Mouse (Mus musculus) MEL (cell line): ENCODE results near the gene Disp1.

ENCODE experiments used
- CHD1 ChIP-seq: IDR thresholded peaks from 2 replicates; pipeline ENCODE4 v1.6.1; 2012; ENCODE audit warnings: low read depth, mild to moderate bottlenecking, inconsistent platforms, low read length, improper control_type of control experiment
- CTCF ChIP-seq, 3 experiments: IDR thresholded peaks in 2 of 3; conservative IDR thresholded peaks in 1 of 3; 2 replicates each; pipeline ENCODE4 v1.5.1; 2011 to 2012; ENCODE audit warnings: low read length in 3 of 3, low read depth in 2 of 3, mild to moderate bottlenecking in 2 of 3, improper control_type of control experiment in 1 of 3, inconsistent platforms in 1 of 3, mixed read lengths in 1 of 3, moderate library complexity in 1 of 3; ENCODE audit not compliant: control insufficient read depth in 1 of 3, insufficient read depth in 1 of 3, poor library complexity in 1 of 3, severe bottlenecking in 1 of 3
- E2F4 ChIP-seq: IDR thresholded peaks from 2 replicates; pipeline ENCODE4 v1.6.1; 2011; ENCODE audit warnings: low read depth, low read length, improper control_type of control experiment, borderline replicate concordance
- EP300 ChIP-seq, 2 experiments: IDR thresholded peaks; 2 replicates each; pipeline ENCODE4 v1.6.1; 2011; ENCODE audit warnings: improper control_type of control experiment in 2 of 2, low read length in 2 of 2, low read depth in 1 of 2, mild to moderate bottlenecking in 1 of 2
- GATA1 ChIP-seq: IDR thresholded peaks from 2 replicates; pipeline ENCODE4 v1.6.1; 2011; ENCODE audit warnings: low read depth, low read length, improper control_type of control experiment
- MAZ ChIP-seq: IDR thresholded peaks from 2 replicates; pipeline ENCODE4 v1.6.1; 2012; ENCODE audit warnings: low read depth, mild to moderate bottlenecking, inconsistent platforms, low read length, improper control_type of control experiment
- MEF2A ChIP-seq: IDR thresholded peaks from 2 replicates; pipeline ENCODE4 v1.6.1; 2014; ENCODE audit warnings: low read depth, mild to moderate bottlenecking, inconsistent platforms, low read length, improper control_type of control experiment; ENCODE audit not compliant: poor library complexity, insufficient replicate concordance, severe bottlenecking; ENCODE audit errors: extremely low read depth
- POLR2A ChIP-seq, 2 experiments: IDR thresholded peaks; 2 replicates each; pipeline ENCODE4 v1.6.1; 2011 to 2012; ENCODE audit warnings: low read length in 2 of 2, mild to moderate bottlenecking in 2 of 2, control low read depth in 1 of 2, improper control_type of control experiment in 1 of 2, low read depth in 1 of 2, moderate library complexity in 1 of 2; ENCODE audit not compliant: control insufficient read depth in 1 of 2, insufficient read depth in 1 of 2, poor library complexity in 1 of 2
- POLR2AphosphoS2 ChIP-seq: IDR thresholded peaks from 2 replicates; pipeline ENCODE4 v1.6.1; 2011; ENCODE audit warnings: low read length, improper control_type of control experiment
- RAD21 ChIP-seq: IDR thresholded peaks from 2 replicates; pipeline ENCODE4 v1.6.1; 2011; ENCODE audit warnings: mild to moderate bottlenecking, low read depth, low read length, improper control_type of control experiment
- RCOR1 ChIP-seq: IDR thresholded peaks from 2 replicates; pipeline ENCODE4 v1.6.1; 2012; ENCODE audit warnings: low read depth, mild to moderate bottlenecking, inconsistent platforms, low read length, improper control_type of control experiment
- TCF12 ChIP-seq: IDR thresholded peaks from 2 replicates; pipeline ENCODE4 v1.6.1; 2014; ENCODE audit warnings: low read depth, mild to moderate bottlenecking, inconsistent platforms, low read length, improper control_type of control experiment, moderate library complexity
- UBTF ChIP-seq: IDR thresholded peaks from 2 replicates; pipeline ENCODE4 v1.6.1; 2012; ENCODE audit warnings: low read depth, mild to moderate bottlenecking, inconsistent platforms, low read length, improper control_type of control experiment, moderate library complexity, borderline replicate concordance; ENCODE audit not compliant: insufficient read depth
- ZNF384 ChIP-seq: IDR thresholded peaks from 2 replicates; pipeline ENCODE4 v1.6.1; 2012; ENCODE audit warnings: low read depth, mild to moderate bottlenecking, inconsistent platforms, low read length, improper control_type of control experiment

DNA sequence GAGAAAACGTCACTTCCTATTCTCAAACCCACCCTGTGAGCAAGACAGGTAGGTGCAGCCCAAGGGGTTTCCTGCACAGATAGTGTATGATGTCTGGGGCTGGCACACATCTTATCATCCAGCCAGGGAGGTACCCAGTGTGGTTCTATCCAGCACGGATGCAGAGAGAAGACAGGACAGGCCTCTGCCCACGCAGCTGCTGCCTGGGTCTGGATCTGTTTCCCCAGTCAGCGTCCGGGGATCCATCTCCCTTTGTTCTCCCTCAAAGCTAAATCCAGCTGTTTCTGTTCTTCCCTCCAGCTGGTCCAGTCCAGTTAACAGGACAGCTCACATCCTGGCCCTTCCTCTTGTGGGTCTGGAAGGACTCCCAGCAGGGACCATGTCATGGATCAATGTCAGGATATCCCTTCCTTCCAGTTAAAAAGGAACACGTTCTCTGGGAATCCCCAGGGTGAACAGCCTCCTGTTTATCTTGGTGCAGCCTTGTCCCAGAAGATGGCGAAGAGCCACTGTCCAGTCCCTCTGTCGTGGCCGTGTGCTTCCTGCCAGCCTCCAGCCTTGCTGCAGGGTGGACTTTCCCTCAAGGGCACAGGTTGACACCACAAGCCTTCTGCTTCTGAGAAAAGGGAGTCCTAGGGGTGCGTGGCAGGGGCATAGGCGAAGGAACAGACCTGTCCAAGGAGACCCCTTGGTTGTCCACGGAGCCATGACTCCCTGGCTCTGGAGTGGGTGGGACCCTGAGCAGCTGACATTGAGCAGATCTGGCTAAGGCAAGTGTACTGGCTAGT, 148.9 kb downstream of the Disp1 start:
- TF ChIP-seq CTCF (IDR thresholded peaks at IDR 0.05 in 2 of 3, conservative IDR thresholded peaks at IDR 0.05 in 1 of 3; ENCODE audit: control insufficient read depth in 1 of 3, insufficient read depth in 1 of 3, low read depth in 2 of 3, low read length in 3 of 3, poor library complexity in 1 of 3, severe bottlenecking in 1 of 3) = no peak
- TF ChIP-seq GATA1 = no peak
- TF ChIP-seq UBTF = no peak
- TF ChIP-seq CHD1 = no peak
- TF ChIP-seq TCF12 = no peak
- TF ChIP-seq ZNF384 = no peak
- TF ChIP-seq EP300 (IDR thresholded peaks at IDR 0.05; ENCODE audit: low read depth in 1 of 2, low read length in 2 of 2) = no peak
- no peak for TF ChIP-seq RCOR1
- no peak for TF ChIP-seq MEF2A
- no peak for TF ChIP-seq POLR2A (IDR thresholded peaks at IDR 0.05; ENCODE audit: control insufficient read depth in 1 of 2, insufficient read depth in 1 of 2, low read depth in 1 of 2, low read length in 2 of 2, poor library complexity in 1 of 2)
- TF ChIP-seq E2F4 = no peak
- TF ChIP-seq RAD21 = no peak
- no peak for TF ChIP-seq POLR2AphosphoS2
- TF ChIP-seq MAZ = no peak
